Comparison of ENCODE assay signal across 8 mouse cellular contexts in the genomic region with DNA sequence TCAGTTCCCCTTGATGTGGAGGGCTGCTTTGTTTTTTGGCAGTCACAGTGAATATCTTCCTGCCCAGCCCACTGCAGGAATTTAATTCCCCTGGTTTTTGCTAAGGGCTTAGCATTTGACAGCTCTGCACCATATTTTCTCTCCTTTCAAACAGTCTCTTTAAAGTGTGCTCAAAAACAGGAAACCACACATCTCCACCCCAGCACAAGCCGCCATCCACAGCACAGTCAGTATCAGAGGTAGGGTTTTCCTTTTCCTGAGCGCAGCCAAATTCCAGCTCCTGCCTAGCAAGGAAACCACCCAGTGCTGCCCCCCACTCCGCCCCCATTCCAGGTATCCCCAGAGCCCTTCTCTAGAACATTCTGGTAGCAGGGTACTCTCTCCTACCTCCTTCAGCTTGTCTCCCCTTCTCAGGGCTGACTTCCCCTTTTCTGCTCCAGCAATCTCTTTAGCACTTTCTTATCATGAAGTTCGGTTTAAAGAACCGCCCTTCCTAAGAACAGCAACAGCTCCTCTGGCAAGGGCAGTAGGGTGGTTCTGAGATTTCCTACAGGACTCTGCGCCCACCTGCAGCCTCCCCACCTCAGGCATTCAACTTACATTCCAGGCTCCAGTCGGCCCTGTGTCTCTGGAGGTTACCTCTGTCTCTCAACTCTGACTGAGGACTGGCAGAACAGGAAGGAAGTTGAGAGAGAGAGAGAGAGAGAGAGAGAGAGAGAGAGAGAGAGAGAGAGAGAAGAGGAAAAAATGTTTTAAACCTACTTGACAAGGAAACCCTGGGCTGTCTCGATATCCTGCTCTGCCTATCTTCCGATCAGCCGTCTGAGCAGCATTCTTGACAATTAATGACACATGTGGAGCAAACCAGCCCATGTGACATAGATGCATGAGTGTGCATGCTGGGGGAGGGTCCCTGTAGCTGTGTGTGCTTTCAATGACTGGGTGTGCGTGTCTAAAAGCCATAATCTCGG. TPM values are rescaled to one million over a fixed set of nuclear protein-coding genes. Genes with fewer than 3 reads are reported as not detected.
DNase-seq lines count a peak whose midpoint lies in the region; ATAC-seq and TF ChIP-seq lines count a peak whose summit lies in the region.

TSS of gene Arhgdib (minus strand) at position 849 of the 971 bp plus-strand sequence.

- H3K27me3 ChIP-seq in heart, adult 2 months (ENCODE audit: control insufficient read depth, insufficient read depth, low read length): no peaks in the 10 kb centered on the region
- H3K27me3 ChIP-seq in liver, embryonic 15.5 days: no peaks in the 10 kb centered on the region

- peaks cover 28% of the 10 kb centered on the region for H3K4me1 ChIP-seq in bone marrow macrophage, adult 2 months (ENCODE audit: control insufficient read depth, insufficient read depth, low read length)
- H3K4me1 ChIP-seq in heart, adult 2 months (ENCODE audit: control insufficient read depth, insufficient read depth, low read length): peaks cover 10% of the 10 kb centered on the region
- H3K4me1 ChIP-seq in liver, embryonic 15.5 days (replicated peaks): peaks cover 38% of the 10 kb centered on the region

- H3K9me3 ChIP-seq in liver, embryonic 15.5 days (replicated peaks): no peaks in the 10 kb centered on the region

- H3K27ac ChIP-seq in bone marrow macrophage, adult 2 months (ENCODE audit: insufficient read depth, low read depth, low read length): peak within 1 kb of the TSS; percentile 96
- H3K27ac ChIP-seq in heart, adult 2 months: peak within 1 kb of the TSS; percentile 85
- peak within 1 kb of the TSS; percentile 80 for H3K27ac ChIP-seq in liver, embryonic 15.5 days (replicated peaks)

- peak; percentile 19; the same call in 1 of the 2 replicates for ATAC-seq in liver, embryonic 15.5 days (ENCODE audit: insufficient read depth)

- H3K9ac ChIP-seq in heart, adult 2 months (ENCODE audit: low read depth, low read length): peak within 1 kb of the TSS; percentile 62
- H3K9ac ChIP-seq in liver, embryonic 15.5 days: peak within 1 kb of the TSS; percentile 18

- H3K36me3 ChIP-seq in heart, adult 2 months (ENCODE audit: control insufficient read depth, insufficient read depth, low read length): no peaks in the 10 kb centered on the region; the same call in 1 of the 2 replicates
- no peaks in the 10 kb centered on the region for H3K36me3 ChIP-seq in liver, embryonic 15.5 days (replicated peaks)

- TF ChIP-seq EP300 in heart, adult 2 months (IDR thresholded peaks at IDR 0.05; ENCODE audit: insufficient read depth, low read depth, low read length): peak; percentile 55; the same call in 1 of the 2 replicates

- peak within 1 kb of the TSS; percentile 37 for H3K4me2 ChIP-seq in liver, embryonic 15.5 days

- no peaks in the 10 kb centered on the region for H3K79me2 ChIP-seq in heart, adult 2 months (replicated peaks; ENCODE audit: control insufficient read depth, insufficient read depth, low read length)

- WGBS in heart, adult 2 months: 23% methylated on average over 12 of the region's 12 CpGs
- 7% methylated on average over 12 of the region's 12 CpGs for WGBS in liver, embryonic 15.5 days (ENCODE audit: insufficient replicate concordance)

- H3K4me3 ChIP-seq in bone marrow macrophage, adult 2 months (ENCODE audit: insufficient read depth, low read length): peak within 1 kb of the TSS; percentile 65
- H3K4me3 ChIP-seq in heart, adult 2 months: peak within 1 kb of the TSS; percentile 28
- peak within 1 kb of the TSS; percentile 43 for H3K4me3 ChIP-seq in liver, embryonic 15.5 days (replicated peaks)

- intact Hi-C loops in heart, adult 2 months (cut with DNase I): no loop called here

- no peak for TF ChIP-seq CTCF in bone marrow macrophage, adult 2 months (IDR thresholded peaks at IDR 0.05; ENCODE audit: low read depth, low read length)
- TF ChIP-seq CTCF in heart, adult 2 months (IDR thresholded peaks at IDR 0.05): no peak

- DNase-seq in right cerebral cortex, adult 2 months (ENCODE audit: low spot score in 2 of 2): peak; percentile 29 to 34
- no peak for DNase-seq in right cerebral cortex, postnatal 4 days
- peak; percentile 64 to 71 for DNase-seq in heart, adult 2 months
- DNase-seq in kidney, adult 11 months: peak; percentile 51
- peak; percentile 19 for DNase-seq in retina, postnatal 1 day
- no peak for DNase-seq in Muller cell, postnatal 12 days (ENCODE audit: inconsistent ontology term)

- no peak for TF ChIP-seq POLR2A in bone marrow macrophage, adult 2 months (IDR thresholded peaks at IDR 0.05; ENCODE audit: borderline replicate concordance, low read depth, low read length)
- TF ChIP-seq POLR2A in heart, adult 2 months (IDR thresholded peaks at IDR 0.05; ENCODE audit: insufficient read depth, low read depth, low read length): peak; percentile 53

RNA-seq across cellular contexts. Expression of gene Arhgdib, which starts in this region (rescaled TPM):
- polyA plus RNA-seq in bone marrow macrophage, adult 2 months (2012; ENCODE audit: insufficient read depth, insufficient read length, missing spikeins): 1,210 and 1,280 TPM in 2 replicates
- total RNA-seq in heart, adult 2 months (2021): 10 to 100 TPM; 24.0 to 30.4 TPM
- 41.7 and 57.6 TPM in 2 replicates for polyA plus RNA-seq in heart, adult 2 months (2012; rRNA removed)
- polyA plus RNA-seq in liver, embryonic 15.5 days (2015; fragmentation: Nextera tagmentation; extraction: Ambion mirVana): 162 and 172 TPM in 2 replicates

Comparison
In these comparisons a context has a peak if more than half of its experiments do, and no peak if none do; other contexts are left out.
1. DNase-seq: peak in right cerebral cortex, adult 2 months (2 of 2), heart, adult 2 months (2 of 2), kidney, adult 11 months (single experiment) and retina, postnatal 1 day (single experiment); none in right cerebral cortex, postnatal 4 days (single experiment) and Muller cell, postnatal 12 days (single experiment).
2. Peak in every context shown above with its lines, with median percentiles within 50 percentile points of each other: H3K27ac ChIP-seq and H3K4me3 ChIP-seq.